Mouse (Mus musculus) forebrain, embryonic 13.5 days (tissue): ENCODE results near the gene Myo3b. TPM values are rescaled to one million over a fixed set of nuclear protein-coding genes. Genes with fewer than 3 reads are reported as not detected.
"Not testable (repeated sequence)": the region's sequence is repeated elsewhere in the genome, so short reads cannot be mapped to it uniquely, and the experiment has no call there.

Experiments used
- ATAC-seq: fragments of 200-750 bp; cut with Nextera tagmentation; 2 replicates; pipeline ENCODE4 v1.8.0; 2017
- H3K27ac ChIP-seq: fragments of 300-500 bp; sonication (generic); 2 replicates; pipeline ENCODE4 v1.5.1; 2015; ENCODE audit warnings: inconsistent platforms, mild to moderate bottlenecking, moderate library complexity
- H3K27me3 ChIP-seq: fragments of 300-500 bp; sonication (generic); 2 replicates; pipeline ENCODE4 v1.6.1; 2015; ENCODE audit warnings: mild to moderate bottlenecking, inconsistent platforms
- H3K36me3 ChIP-seq: fragments of 300-500 bp; sonication (generic); 2 replicates; pipeline ENCODE4 v1.6.1; 2015; ENCODE audit warnings: mild to moderate bottlenecking, inconsistent platforms; ENCODE audit not compliant: poor library complexity, severe bottlenecking
- H3K4me1 ChIP-seq: fragments of 300-500 bp; sonication (generic); 2 replicates; pipeline ENCODE4 v1.6.1; 2015; ENCODE audit warnings: inconsistent platforms
- H3K4me2 ChIP-seq: fragments of 300-500 bp; sonication (generic); 2 replicates; pipeline ENCODE4 v1.6.1; 2015; ENCODE audit warnings: inconsistent platforms, mild to moderate bottlenecking, moderate library complexity
- H3K4me3 ChIP-seq: fragments of 300-500 bp; sonication (generic); 2 replicates; pipeline ENCODE4 v1.5.1; 2015; ENCODE audit warnings: mild to moderate bottlenecking, inconsistent platforms
- H3K9ac ChIP-seq: fragments of 300-500 bp; sonication (generic); 2 replicates; pipeline ENCODE4 v1.6.1; 2015; ENCODE audit warnings: mild to moderate bottlenecking, inconsistent platforms
- H3K9me3 ChIP-seq: fragments of 300-500 bp; sonication (generic); replicated peaks from 2 replicates; pipeline ENCODE4 v1.6.1; 2016; ENCODE audit warnings: inconsistent platforms
- WGBS: fragments of 180-500 bp; shearing (Covaris S2); methylation state at CpG from one replicate; pipeline ENCODE4 v1.1.7; 2015; 5-methylcytosine and 5-hydroxymethylcytosine counted together
- polyA plus RNA-seq: library from polyadenylated mRNA; unstranded; fragments of >200 nt; fragmentation: Nextera tagmentation; extraction: Ambion mirVana; gene quantifications from 2 replicates; pipeline ENCODE4 v1.2.1, GENCODE M21; 2015

Myo3b gene
- polyA plus RNA-seq, 1 experiment from 2014 or later, result 0.25 TPM

- H3K27me3 ChIP-seq, result peaks cover 14% of the 10 kb centered on the region; the same call in 1 of the 2 replicates
- H3K9me3 ChIP-seq, result no peaks in the 10 kb centered on the region
- WGBS, result 39% methylated on average over 8 of the region's 8 CpGs
- H3K27ac ChIP-seq, result 0 out of 2 replicates have a peak overlapping the region, but pooled peaks have one; percentile 1
- H3K4me2 ChIP-seq, result no peak overlapping the region
- no peaks in the 10 kb centered on the region for H3K36me3 ChIP-seq
- ATAC-seq, result no peak
- no peak overlapping the region for H3K9ac ChIP-seq
- H3K4me1 ChIP-seq, result peaks cover 16% of the 10 kb centered on the region; the same call in 1 of the 2 replicates
- no peak overlapping the region for H3K4me3 ChIP-seq
Measured at GRCm38 (mm10) chr2:70218469-70218868, 179.5 kb downstream of the Myo3b start.

GRCm38 (mm10) chr2:70226679-70227078 is 187.8 kb downstream of the Myo3b start:
- H3K4me2 ChIP-seq, result no peak overlapping the region
- peaks cover 6% of the 10 kb centered on the region; the same call in 1 of the 2 replicates for H3K27me3 ChIP-seq
- no peak for ATAC-seq
- no peaks in the 10 kb centered on the region for H3K9me3 ChIP-seq
- WGBS, result 15% methylated on average over 3 of the region's 3 CpGs
- no peaks in the 10 kb centered on the region for H3K4me1 ChIP-seq
- H3K27ac ChIP-seq, result no peak overlapping the region
- H3K9ac ChIP-seq, result no peak overlapping the region
- H3K36me3 ChIP-seq, result no peaks in the 10 kb centered on the region
- H3K4me3 ChIP-seq, result no peak overlapping the region

- not testable (repeated sequence) for ATAC-seq
- 91% methylated on average over 4 of the region's 4 CpGs for WGBS
Measured at GRCm38 (mm10) chr2:70234450-70234849, 195.5 kb downstream of the Myo3b start.

GRCm38 (mm10) chr2:70245981-70246380 is 207.1 kb downstream of the Myo3b start:
- ATAC-seq, result no peak
- H3K36me3 ChIP-seq, result no peaks in the 10 kb centered on the region
- no peak overlapping the region for H3K27ac ChIP-seq
- WGBS, result 75% methylated on average over 4 of the region's 4 CpGs
- H3K4me1 ChIP-seq, result no peaks in the 10 kb centered on the region
- H3K4me3 ChIP-seq, result no peak overlapping the region
- H3K27me3 ChIP-seq, result no peaks in the 10 kb centered on the region
- no peak overlapping the region for H3K4me2 ChIP-seq
- H3K9me3 ChIP-seq, result no peaks in the 10 kb centered on the region
- no peak overlapping the region for H3K9ac ChIP-seq

More at GRCm38 (mm10) chr2:70234450-70234849, 195.5 kb downstream of the Myo3b start:
- not testable (repeated sequence) for H3K36me3 ChIP-seq, H3K4me1 ChIP-seq, H3K4me3 ChIP-seq, H3K9ac ChIP-seq, H3K27ac ChIP-seq, H3K27me3 ChIP-seq, H3K9me3 ChIP-seq, H3K4me2 ChIP-seq

- Histone ChIP-seq H3K4me3 (no peak overlapping the region), H3K9me3 (no peaks in the 10 kb centered on the region), H3K27ac (no peak overlapping the region), H3K27me3 (no peaks in the 10 kb centered on the region), H3K4me2 (no peak overlapping the region), H3K36me3 (no peaks in the 10 kb centered on the region), H3K4me1 (no peaks in the 10 kb centered on the region), H3K9ac (no peak overlapping the region)
- 89% methylated on average over 7 of the region's 7 CpGs for WGBS
- ATAC-seq, result no peak
Measured at GRCm38 (mm10) chr2:70248616-70249015, 209.7 kb downstream of the Myo3b start.

GRCm38 (mm10) chr2:70249872-70250271 is 210.9 kb downstream of the Myo3b start:
- no peak for ATAC-seq
- Histone ChIP-seq H3K27me3 (no peaks in the 10 kb centered on the region), H3K4me1 (no peaks in the 10 kb centered on the region), H3K9me3 (no peaks in the 10 kb centered on the region), H3K36me3 (no peaks in the 10 kb centered on the region), H3K4me3 (no peak overlapping the region), H3K27ac (no peak overlapping the region), H3K4me2 (no peak overlapping the region), H3K9ac (no peak overlapping the region)
- 80% methylated on average over 4 of the region's 4 CpGs for WGBS

- WGBS, result 92% methylated on average over 10 of the region's 10 CpGs
- no peak overlapping the region for H3K9ac ChIP-seq
- H3K27me3 ChIP-seq, result no peaks in the 10 kb centered on the region
- H3K4me1 ChIP-seq, result no peaks in the 10 kb centered on the region
- H3K9me3 ChIP-seq, result no peaks in the 10 kb centered on the region
- H3K4me3 ChIP-seq, result no peak overlapping the region
- no peak for ATAC-seq
- H3K27ac ChIP-seq, result no peak overlapping the region
- no peaks in the 10 kb centered on the region for H3K36me3 ChIP-seq
- no peak overlapping the region for H3K4me2 ChIP-seq
Measured at GRCm38 (mm10) chr2:70251256-70251655, 212.3 kb downstream of the Myo3b start.

GRCm38 (mm10) chr2:70259357-70260000 is 220.6 kb downstream of the Myo3b start:
- H3K4me1 ChIP-seq, result peaks cover 32% of the 10 kb centered on the region
- peak; percentile 64 for ATAC-seq
- WGBS, result 25% methylated on average over 8 of the region's 8 CpGs
- no peak overlapping the region for H3K9ac ChIP-seq
- no peak overlapping the region for H3K4me3 ChIP-seq
- 0 out of 2 replicates have a peak, but pooled peaks cover 2% of the 10 kb centered on the region for H3K27me3 ChIP-seq
- H3K27ac ChIP-seq, result no peak overlapping the region
- no peaks in the 10 kb centered on the region for H3K36me3 ChIP-seq
- H3K4me2 ChIP-seq, result no peak overlapping the region
- no peaks in the 10 kb centered on the region for H3K9me3 ChIP-seq

GRCm38 (mm10) chr2:70260646-70261195 is 221.8 kb downstream of the Myo3b start:
- peak overlapping the region; percentile 31; the same call in 1 of the 2 replicates for H3K27ac ChIP-seq
- peak; percentile 66; the same call in 1 of the 2 replicates for ATAC-seq
- peaks cover 32% of the 10 kb centered on the region for H3K4me1 ChIP-seq
- H3K27me3 ChIP-seq, result 0 out of 2 replicates have a peak, but pooled peaks cover 2% of the 10 kb centered on the region
- H3K36me3 ChIP-seq, result no peaks in the 10 kb centered on the region
- WGBS, result 16% methylated on average over 2 of the region's 2 CpGs
- no peak overlapping the region for H3K4me3 ChIP-seq
- H3K4me2 ChIP-seq, result 0 out of 2 replicates have a peak overlapping the region, but pooled peaks have one; percentile 3
- no peaks in the 10 kb centered on the region for H3K9me3 ChIP-seq
- H3K9ac ChIP-seq, result no peak overlapping the region

- 0 out of 2 replicates have a peak, but pooled peaks cover 2% of the 10 kb centered on the region for H3K27me3 ChIP-seq
- WGBS, result 79% methylated on average over 8 of the region's 8 CpGs
- no peak overlapping the region for H3K4me2 ChIP-seq
- H3K9ac ChIP-seq, result no peak overlapping the region
- no peaks in the 10 kb centered on the region for H3K9me3 ChIP-seq
- ATAC-seq, result peak; percentile 66
- peaks cover 32% of the 10 kb centered on the region for H3K4me1 ChIP-seq
- H3K27ac ChIP-seq, result no peak overlapping the region; the same call in 1 of the 2 replicates
- no peak overlapping the region for H3K4me3 ChIP-seq
- no peaks in the 10 kb centered on the region for H3K36me3 ChIP-seq
Measured at GRCm38 (mm10) chr2:70261703-70262564, 223.0 kb downstream of the Myo3b start.

- Histone ChIP-seq H3K9me3 (no peaks in the 10 kb centered on the region), H3K27me3 (0 out of 2 replicates have a peak, but pooled peaks cover 2% of the 10 kb centered on the region), H3K9ac (no peak overlapping the region), H3K36me3 (no peaks in the 10 kb centered on the region), H3K4me1 (peaks cover 32% of the 10 kb centered on the region), H3K27ac (peak overlapping the region; percentile 3; the same call in 1 of the 2 replicates), H3K4me3 (no peak overlapping the region), H3K4me2 (no peak overlapping the region)
- 65% methylated on average over 9 of the region's 9 CpGs for WGBS
- 0 out of 2 replicates have a peak, but pooled peaks have one; percentile 33 for ATAC-seq
Measured at GRCm38 (mm10) chr2:70262565-70263082, 223.7 kb downstream of the Myo3b start.
